Mouse (Mus musculus): ENCODE results near the gene Fndc9. TPM values are rescaled to one million over a fixed set of nuclear protein-coding genes. Genes with fewer than 3 reads are reported as not detected.
A peak's percentile ranks its signal among the peaks of the same experiment; 100 is the strongest.

Gene Fndc9
- total RNA-seq, 2 experiments from 2014 or later = 2.9 to 3.4 TPM

- no peak for DNase-seq (ENCODE audit: low spot score in 2 of 2)
These were observed 2.5 kb upstream of the Fndc9 start for GRCm38 (mm10) chr11:46232803-46233202.

DNA sequence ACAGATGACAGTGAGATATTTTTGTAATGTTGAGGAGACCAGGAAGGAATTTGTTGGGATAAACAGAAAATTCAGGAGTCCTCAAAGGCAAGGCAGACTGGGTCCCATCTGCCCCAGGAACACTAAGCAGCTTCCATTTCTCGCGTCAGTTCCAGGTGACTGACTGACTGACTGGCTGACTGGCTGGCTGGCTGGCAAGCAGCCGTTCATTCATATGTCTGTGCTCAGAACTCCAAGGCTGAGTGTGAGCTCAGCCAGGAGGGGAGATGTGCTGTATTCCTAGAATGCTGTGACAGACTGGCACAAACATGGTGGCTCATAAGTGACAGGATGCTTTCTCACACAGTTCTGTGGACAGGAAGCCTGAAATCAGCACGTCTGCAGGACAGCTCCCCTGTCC, 1.4 kb upstream of the Fndc9 start:
- peak; percentile 43 to 64 for DNase-seq (ENCODE audit: low spot score in 2 of 2)

DNA sequence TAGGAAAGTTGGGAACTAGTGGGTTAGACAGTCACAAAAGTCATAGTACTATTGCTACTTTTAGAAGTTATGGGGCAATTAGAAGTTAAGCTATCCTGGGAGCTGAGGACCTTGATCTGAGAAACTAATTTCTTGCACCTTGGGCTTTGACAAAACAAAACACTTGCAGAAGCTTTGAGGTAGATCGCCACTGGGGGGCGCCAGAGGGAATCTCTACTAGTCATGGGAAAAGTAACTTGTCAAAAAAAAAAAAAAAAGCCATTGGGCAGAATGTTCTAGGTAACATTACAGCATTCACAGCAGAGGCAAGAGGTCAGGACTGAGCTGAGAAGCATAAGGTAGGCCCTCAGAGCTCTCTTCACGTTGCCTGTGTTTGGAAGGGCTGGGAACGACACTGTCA, 1.6 kb downstream of the Fndc9 start:
- DNase-seq (ENCODE audit: low spot score in 2 of 2) = peak; percentile 57 to 64

DNA sequence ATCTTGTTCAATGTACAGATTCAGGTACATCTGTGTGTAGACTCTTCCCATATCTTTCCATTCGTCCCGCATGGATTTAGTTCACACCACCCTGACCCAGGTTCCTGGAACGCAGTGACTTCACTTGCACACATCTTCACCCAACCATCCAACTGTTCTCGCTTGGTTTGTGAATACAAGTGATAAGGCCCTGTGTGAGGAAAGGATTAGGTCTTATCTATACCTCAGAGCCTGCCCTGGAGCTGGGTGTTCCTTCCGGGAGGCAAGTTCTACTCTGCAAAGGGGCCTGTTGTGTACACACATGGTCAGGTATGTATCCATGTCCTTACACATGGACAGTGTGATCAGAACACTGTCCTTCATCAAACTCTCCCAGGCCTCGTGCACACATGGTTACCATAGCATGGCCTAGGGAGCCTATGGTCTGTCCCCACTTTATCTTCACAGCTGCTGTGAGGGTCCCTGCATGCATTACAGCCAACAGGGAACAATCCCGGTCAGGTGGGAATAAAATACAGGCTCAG, 5.9 kb downstream of the Fndc9 start:
- DNase-seq (ENCODE audit: low spot score in 2 of 2) = no peak

GRCm38 (mm10) chr11:46241985-46242384, 6.7 kb downstream of the Fndc9 start:
- DNase-seq (ENCODE audit: low spot score in 2 of 2) = no peak

DNA sequence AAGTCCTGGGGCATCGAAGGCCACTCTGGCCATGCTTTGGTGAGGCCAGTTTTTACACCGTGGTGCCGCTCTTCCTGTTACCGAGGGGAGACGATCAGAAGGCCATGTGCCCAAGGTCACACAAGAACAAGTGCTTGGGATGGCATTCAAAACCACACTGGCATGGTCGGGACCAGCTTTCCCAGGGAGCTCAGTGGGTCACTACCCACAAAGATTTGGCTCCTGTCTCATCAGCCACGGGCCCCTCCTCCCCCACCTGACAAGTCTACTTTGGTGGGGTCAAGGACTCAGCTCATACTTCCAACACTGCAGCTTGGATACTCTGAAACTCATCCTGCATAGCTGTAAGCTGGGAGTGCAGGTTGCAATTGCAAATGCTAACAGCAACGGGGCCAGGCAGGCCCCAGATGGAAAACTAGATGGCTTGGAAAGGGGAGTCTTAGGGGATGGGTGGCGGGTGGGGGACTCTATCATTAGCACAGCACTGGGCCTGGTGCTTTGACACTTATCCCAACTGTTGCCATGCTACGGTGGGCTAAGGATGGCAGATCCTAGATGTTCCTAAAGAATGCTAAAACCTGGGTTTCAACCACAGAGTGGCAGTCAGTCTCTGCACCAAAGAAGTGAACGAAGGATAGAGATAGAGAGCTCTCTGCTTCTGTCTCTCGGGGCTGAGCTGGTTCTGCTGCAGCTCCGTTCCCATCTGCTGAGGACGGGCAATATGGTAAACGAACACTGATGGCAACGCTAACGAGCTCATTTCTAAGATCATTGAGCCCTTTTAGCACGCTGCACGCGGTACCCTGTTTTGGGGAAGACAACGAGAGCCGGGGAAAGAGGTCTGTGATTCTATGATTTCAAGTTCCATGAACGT, 9.6 kb downstream of the Fndc9 start:
- DNase-seq (ENCODE audit: low spot score in 2 of 2) = peak; percentile 54 to 55

DNA sequence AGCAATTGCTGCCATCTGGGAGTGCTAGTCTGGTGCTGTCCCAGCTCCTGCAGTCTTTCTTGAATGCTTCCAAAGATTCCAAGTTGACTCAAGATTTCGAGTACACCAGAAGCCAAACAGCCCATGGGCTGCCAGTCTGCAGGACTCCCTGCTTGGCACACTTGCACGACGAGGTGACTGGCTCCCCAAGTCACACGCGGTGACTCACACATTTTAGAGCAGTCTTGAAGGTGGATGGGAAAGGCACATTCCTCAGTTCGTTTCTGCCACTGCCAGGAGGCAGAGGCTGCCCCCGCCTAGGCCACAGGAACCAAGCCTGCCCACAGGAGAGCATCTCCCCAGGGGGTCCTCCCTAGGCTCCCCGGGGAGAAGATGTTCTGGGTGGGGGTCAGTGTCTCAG, 10.6 kb downstream of the Fndc9 start:
- no peak for DNase-seq (ENCODE audit: low spot score in 2 of 2)

DNA sequence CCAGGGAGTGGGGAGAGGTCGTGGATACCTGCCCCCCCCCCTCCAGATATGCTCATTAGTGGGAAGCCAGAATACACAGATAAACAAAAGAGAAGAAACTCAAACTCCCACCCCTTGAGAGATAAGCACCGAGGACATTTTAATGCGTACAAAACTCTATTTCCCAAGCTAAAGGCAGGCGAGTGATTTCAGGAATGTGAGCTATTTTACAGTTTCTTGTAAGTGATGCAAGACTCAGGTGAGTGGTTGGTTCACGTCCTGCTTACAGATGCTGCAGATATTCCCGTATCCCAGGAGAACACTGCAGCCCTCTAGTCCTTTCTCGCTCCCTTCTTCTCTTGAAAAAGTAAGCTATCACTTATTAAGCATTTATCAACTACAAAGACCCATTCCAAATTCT, 11.1 kb downstream of the Fndc9 start:
- DNase-seq (ENCODE audit: low spot score in 2 of 2) = no peak

GRCm38 (mm10) chr11:46248352-46248751, 13.0 kb downstream of the Fndc9 start:
- no peak for DNase-seq (ENCODE audit: low spot score in 2 of 2)

GRCm38 (mm10) chr11:46251994-46252393, 16.7 kb downstream of the Fndc9 start:
- DNase-seq (ENCODE audit: low spot score in 2 of 2) = peak; percentile 70 to 75

GRCm38 (mm10) chr11:46255291-46255690, 20.0 kb downstream of the Fndc9 start:
- no peak for DNase-seq (ENCODE audit: low spot score in 2 of 2)

DNA sequence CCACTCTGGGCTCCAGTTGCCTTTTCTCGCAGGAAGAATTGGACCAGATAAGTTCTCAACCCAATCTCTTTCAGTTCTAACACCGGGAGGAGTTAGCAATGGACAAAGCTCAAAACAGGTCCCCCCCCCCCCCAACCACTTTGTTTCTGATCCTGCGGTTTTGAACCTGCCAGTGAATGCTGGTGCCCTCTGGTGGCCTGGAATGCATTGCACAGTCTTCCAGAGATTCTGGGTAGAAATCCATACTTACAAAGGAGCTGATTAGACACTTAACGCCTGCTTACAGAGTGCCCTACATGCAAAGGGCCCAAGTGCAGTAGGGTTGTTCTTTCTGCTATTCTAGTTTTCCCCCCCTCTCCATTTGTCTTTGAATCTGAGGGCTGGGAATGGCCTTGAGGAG, 22.9 kb downstream of the Fndc9 start:
- no peak for DNase-seq (ENCODE audit: low spot score in 2 of 2)

DNA sequence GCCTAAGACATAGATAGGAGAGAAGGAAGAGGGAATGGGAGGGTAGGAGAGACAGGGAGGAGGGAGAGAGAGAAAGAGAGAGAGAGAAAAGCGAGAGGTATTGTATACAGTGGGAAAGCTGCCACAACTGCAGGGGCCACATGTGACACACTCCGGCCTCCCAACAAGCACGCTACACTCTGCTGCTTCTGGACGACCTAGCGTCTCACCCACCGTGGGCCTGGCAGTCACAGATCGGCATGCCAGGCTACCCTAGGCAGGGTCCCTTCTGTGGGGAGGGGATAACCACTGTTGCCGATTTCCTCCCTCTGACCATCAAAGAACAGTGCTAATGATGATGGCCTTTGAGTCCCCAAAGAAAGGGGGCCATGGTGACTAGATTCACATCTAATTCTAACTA, 23.4 kb downstream of the Fndc9 start:
- no peak for DNase-seq (ENCODE audit: low spot score in 2 of 2)

DNA sequence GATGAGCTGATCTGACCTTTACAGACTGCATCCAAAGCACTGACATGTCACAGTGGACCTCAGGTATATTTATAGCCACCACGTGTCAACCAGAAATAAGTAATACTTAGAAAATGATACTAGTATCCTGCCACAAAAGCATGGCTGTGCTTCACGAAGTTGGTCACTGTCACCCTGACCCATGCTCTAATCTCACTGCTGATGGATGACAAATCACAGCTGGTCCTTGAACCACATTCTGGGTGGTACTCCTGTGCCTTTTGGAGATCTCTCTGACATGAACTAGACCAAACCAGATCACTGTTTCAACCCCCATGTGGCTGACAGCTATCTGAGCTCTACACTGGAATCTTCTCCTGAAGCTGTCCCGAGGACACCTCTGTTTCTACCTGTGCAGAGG, 27.5 kb downstream of the Fndc9 start:
- no peak for DNase-seq (ENCODE audit: low spot score in 2 of 2)

DNA sequence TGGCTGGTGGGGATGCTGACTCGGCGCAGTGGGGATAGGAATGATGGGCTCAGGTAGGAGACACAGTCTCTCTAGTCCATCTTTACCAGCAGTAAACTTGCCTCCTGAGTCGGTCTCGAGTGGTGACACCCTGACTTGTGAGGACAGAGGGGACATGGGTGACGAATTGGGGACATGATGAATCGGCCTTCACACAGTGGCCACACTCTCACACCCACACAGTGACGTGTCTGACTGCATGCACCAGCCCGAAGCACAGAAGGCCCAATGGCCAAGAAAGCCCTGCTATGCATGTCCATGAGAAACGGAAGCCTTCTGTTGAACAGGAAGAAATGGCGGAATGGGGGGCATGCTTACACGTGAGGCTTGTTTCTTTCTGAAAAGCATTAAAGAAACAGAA, 28.0 kb downstream of the Fndc9 start:
- no peak for DNase-seq (ENCODE audit: low spot score in 2 of 2)

DNA sequence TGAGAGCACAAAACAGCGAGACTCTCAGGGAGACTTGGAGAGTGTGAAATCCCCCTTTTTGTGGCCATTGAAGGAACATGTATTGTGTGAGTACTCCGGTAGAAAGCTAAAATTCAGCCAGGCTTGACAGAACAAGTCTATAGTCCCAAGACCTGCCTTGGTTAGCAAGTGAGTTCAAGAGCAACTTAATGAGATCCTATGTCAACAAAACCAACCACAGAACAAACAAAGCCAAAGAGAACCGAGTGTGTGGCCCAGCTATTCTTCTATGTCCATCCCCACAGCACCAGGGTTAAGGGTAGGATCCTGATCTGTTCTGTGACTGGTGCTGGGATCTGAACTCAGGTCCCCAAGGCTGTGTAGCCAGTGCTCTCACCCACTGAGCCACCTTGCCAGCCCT, 29.3 kb downstream of the Fndc9 start:
- DNase-seq (ENCODE audit: low spot score in 2 of 2) = no peak

- no peak for DNase-seq (ENCODE audit: low spot score in 2 of 2)
These were observed 29.9 kb downstream of the Fndc9 start for GRCm38 (mm10) chr11:46265031-46265786.

DNA sequence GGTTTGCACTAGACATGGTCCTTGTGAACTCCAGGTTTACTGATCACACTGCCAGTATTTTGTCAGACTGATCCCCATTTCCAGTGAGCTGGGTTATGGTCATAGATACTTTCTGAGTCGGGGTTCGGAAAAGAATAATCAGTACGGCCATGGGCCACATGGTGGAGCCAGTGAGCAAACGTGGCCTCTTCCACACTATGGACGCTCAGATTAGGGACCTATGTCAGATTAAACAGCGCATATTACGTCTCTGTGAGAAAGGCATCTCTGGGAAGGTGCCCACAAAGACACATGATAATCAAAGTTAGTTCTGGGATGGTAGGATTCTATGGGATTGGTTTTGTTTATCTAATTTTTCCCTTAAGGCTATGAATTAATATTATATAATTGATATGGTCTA, 33.7 kb downstream of the Fndc9 start:
- DNase-seq (ENCODE audit: low spot score in 2 of 2) = peak; percentile 62 to 66

DNA sequence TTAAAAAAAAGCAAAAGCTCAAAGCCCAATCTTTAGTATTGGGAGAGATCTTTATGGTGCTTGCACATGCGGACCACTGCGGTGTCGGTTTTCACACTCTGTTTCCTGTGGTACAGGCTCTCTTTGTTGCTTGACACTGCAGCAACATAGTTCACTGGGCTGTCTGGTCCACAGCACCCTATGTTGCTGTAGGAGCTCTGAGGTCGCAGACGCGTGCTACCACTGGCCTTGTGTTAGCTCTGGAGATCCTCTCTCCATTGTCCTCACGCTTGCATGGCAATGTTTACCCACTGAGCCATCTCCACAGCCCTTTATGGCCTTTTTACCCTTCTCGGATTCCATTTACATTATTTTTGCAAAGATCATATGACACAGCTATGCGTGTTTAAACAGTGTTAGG, 34.1 kb downstream of the Fndc9 start:
- DNase-seq (ENCODE audit: low spot score in 2 of 2) = no peak

- no peak for DNase-seq (ENCODE audit: low spot score in 2 of 2)
These were observed 34.6 kb downstream of the Fndc9 start for GRCm38 (mm10) chr11:46269893-46270292.

- no peak for DNase-seq (ENCODE audit: low spot score in 2 of 2)
These were observed 36.8 kb downstream of the Fndc9 start for GRCm38 (mm10) chr11:46272058-46272681.

DNA sequence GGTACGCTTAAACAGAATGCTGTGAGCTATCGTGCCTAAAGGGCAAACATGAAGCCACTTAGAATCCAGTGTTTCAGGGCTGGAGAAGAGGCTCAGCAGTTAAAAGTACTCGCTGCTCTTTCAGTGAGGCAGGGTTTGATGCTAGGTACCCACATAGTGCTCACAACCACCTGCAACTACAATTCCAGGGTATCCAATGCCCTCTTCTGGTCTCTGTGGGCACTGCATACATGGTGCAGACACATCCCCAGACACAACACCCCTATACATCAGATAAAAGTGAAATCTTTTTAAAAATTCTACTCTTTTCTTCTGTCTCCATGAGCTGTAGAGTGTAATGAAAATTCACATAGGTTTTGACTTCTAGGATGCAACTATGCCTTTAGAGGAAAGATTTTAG, 38.6 kb downstream of the Fndc9 start:
- no peak for DNase-seq (ENCODE audit: low spot score in 2 of 2)
